Mouse (Mus musculus) G1E (cell line): Measurements from ENCODE around the gene Gm28308. TPM values are rescaled to one million over a fixed set of nuclear protein-coding genes. Genes with fewer than 3 reads are reported as not detected.

Experiments used
- ATAC-seq: 2 replicates; pipeline ENCODE4 v1.8.0; 2016; ENCODE audit warnings: mild to moderate bottlenecking; ENCODE audit not compliant: insufficient number of reproducible peaks, poor library complexity, low FRiP score, severe bottlenecking; ENCODE audit errors: extremely low read depth
- DNase-seq: peaks from one replicate; pipeline ENCODE4 v3.0.0; 2012; ENCODE audit warnings: low spot score
- H3K27me3 ChIP-seq: 2 replicates; pipeline ENCODE4 v1.6.1; 2012; ENCODE audit warnings: mild to moderate bottlenecking, low read length, inconsistent platforms; ENCODE audit not compliant: insufficient read depth
- H3K36me3 ChIP-seq: replicated peaks from 2 replicates; pipeline ENCODE3; 2012; ENCODE audit warnings: mild to moderate bottlenecking, inconsistent platforms
- H3K4me1 ChIP-seq: 2 replicates; pipeline ENCODE4 v1.6.1; 2012; ENCODE audit warnings: low read depth, low read length, inconsistent platforms, mixed read lengths; ENCODE audit not compliant: insufficient read depth
- H3K4me3 ChIP-seq: 2 replicates; pipeline ENCODE4 v1.5.1; 2012; ENCODE audit warnings: low read depth, mild to moderate bottlenecking, inconsistent platforms, low read length, moderate library complexity, mixed read lengths
- H3K9me3 ChIP-seq: replicated peaks from 2 replicates; pipeline ENCODE4 v1.6.1; 2012; ENCODE audit warnings: inconsistent platforms
- CTCF ChIP-seq: IDR thresholded peaks from 2 replicates; pipeline ENCODE4 v1.5.1; 2012; ENCODE audit warnings: low read depth, low read length, inconsistent platforms, mixed read lengths
- GATA1 ChIP-seq: IDR thresholded peaks from 2 replicates; pipeline ENCODE4 v1.6.1; 2012; ENCODE audit warnings: borderline replicate concordance, low read length, inconsistent platforms, mixed read lengths
- GATA2 ChIP-seq: IDR thresholded peaks from 2 replicates; pipeline ENCODE4 v1.6.1; 2012; ENCODE audit warnings: low read depth, low read length, inconsistent platforms, borderline replicate concordance
- POLR2AphosphoS5 ChIP-seq: IDR thresholded peaks from 2 replicates; pipeline ENCODE4 v1.6.1; 2012; ENCODE audit warnings: low read depth, low read length, inconsistent platforms; ENCODE audit not compliant: insufficient replicate concordance
- TAL1 ChIP-seq: conservative IDR thresholded peaks from 2 replicates; pipeline ENCODE4 v1.6.1; 2012; ENCODE audit warnings: low read depth, low read length, inconsistent platforms, mixed read lengths
- polyA plus RNA-seq: library from polyadenylated mRNA; stranded (reverse); fragments of >175 nt; gene quantifications from 2 replicates; pipeline ENCODE4 v1.2.3, GENCODE M21; 2012
- total RNA-seq, 2 experiments: library from RNA; stranded (forward) in 1 of 2; stranded (reverse) in 1 of 2; fragments of 200-1000 nt in 1 of 2; fragments of >200 nt in 1 of 2; fragmentation: Nextera tagmentation in 1 of 2; gene quantifications; 2 replicates each; pipeline ENCODE4 v1.2.3; 2014 to 2017

Gene Gm28308
- total and polyA plus RNA-seq, 3 experiments = not detected

DNA sequence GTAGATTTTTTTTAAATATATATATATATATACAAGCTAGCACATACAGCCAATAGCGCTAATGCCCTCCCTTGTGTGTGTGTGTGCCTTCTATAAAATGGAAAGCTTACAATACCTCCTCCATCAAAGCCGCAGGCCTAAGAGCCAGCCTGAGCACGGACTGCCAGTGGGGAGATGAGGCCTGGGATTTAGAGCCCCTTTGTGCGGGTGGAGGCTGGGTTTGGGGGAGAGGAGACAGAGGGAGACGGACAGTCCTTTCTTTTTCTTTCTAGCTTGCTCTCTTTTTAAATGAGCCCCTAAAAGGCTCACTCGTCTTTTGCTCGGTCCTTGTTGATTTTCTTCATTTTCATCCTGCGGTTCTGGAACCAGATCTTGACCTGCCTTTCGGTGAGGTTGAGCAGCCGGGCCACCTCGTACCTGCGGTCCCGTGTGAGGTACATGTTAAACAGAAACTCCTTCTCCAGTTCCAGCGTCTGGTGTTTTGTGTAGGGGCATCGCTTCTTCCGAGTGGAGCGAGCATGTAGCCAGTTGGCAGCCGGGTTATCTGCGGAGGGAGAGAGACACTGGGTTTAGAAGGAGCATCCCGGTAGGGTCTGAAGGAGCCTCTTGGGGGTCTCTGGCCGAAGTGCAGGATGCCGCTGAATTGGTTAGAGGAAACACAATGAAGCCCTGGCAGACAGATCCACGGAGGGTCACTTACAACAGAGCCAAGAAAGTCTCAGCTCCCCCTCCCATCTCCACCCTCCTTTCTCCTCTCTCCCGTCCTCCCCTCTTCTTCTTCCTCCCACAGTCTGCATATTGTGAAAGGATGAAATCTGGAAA, 11.0 kb upstream of the Gm28308 start:
- Histone ChIP-seq H3K4me3 (no peak overlapping the region), H3K36me3 (no peaks in the 10 kb centered on the region), H3K4me1 (peaks cover 10% of the 10 kb centered on the region), H3K9me3 (no peaks in the 10 kb centered on the region), H3K27me3 (peaks cover 59% of the 10 kb centered on the region)
- no peak for TF ChIP-seq GATA1
- no peak for TF ChIP-seq POLR2AphosphoS5
- no peak for TF ChIP-seq GATA2
- TF ChIP-seq CTCF = no peak
- ATAC-seq (no peak), DNase-seq (no peak)

- H3K9me3 ChIP-seq = no peaks in the 10 kb centered on the region
- H3K4me3 ChIP-seq = no peak overlapping the region
- H3K27me3 ChIP-seq = peaks cover 53% of the 10 kb centered on the region
- TF ChIP-seq GATA2 = no peak
- no peak for TF ChIP-seq GATA1
- TF ChIP-seq POLR2AphosphoS5 = no peak
- no peak for TF ChIP-seq CTCF
- TF ChIP-seq TAL1 = no peak
- no peaks in the 10 kb centered on the region for H3K36me3 ChIP-seq
- peaks cover 10% of the 10 kb centered on the region for H3K4me1 ChIP-seq
- ATAC-seq = no peak
- no peak for DNase-seq
Observed at GRCm38 (mm10) chr6:52222729-52223128, 9.6 kb upstream of the Gm28308 start.

- Histone ChIP-seq H3K4me1 (peaks cover 10% of the 10 kb centered on the region), H3K36me3 (no peaks in the 10 kb centered on the region), H3K9me3 (peaks cover 5% of the 10 kb centered on the region), H3K4me3 (peak overlapping the region; percentile 62; the same call in 1 of the 2 replicates), H3K27me3 (peaks cover 52% of the 10 kb centered on the region)
- ATAC-seq (no peak), DNase-seq (no peak)
- TF ChIP-seq TAL1 = no peak
- TF ChIP-seq POLR2AphosphoS5 = no peak
- TF ChIP-seq CTCF = no peak
- no peak for TF ChIP-seq GATA1
- no peak for TF ChIP-seq GATA2
Observed at GRCm38 (mm10) chr6:52221993-52222685, 9.0 kb upstream of the Gm28308 start.

- peaks cover 9% of the 10 kb centered on the region for H3K9me3 ChIP-seq
- H3K4me1 ChIP-seq = peaks cover 10% of the 10 kb centered on the region
- peak; percentile 39 for DNase-seq
- ATAC-seq = peak; percentile 60
- peak within 1 kb of the TSS; percentile 62; the same call in 1 of the 2 replicates for H3K4me3 ChIP-seq
- H3K27me3 ChIP-seq = peaks cover 51% of the 10 kb centered on the region
- no peaks in the 10 kb centered on the region for H3K36me3 ChIP-seq
- TF ChIP-seq GATA2 (no peak), GATA1 (no peak), POLR2AphosphoS5 (no peak), CTCF (peak; percentile 83)
Observed at GRCm38 (mm10) chr6:52221337-52221992, 8.3 kb upstream of the Gm28308 start, which contains the start of gene Hoxa7. TSS of gene Hoxa7 (minus strand) at chr6:52221854.

GRCm38 (mm10) chr6:52220865-52221310, 7.7 kb upstream of the Gm28308 start:
- Histone ChIP-seq H3K36me3 (no peaks in the 10 kb centered on the region), H3K4me1 (peaks cover 10% of the 10 kb centered on the region), H3K9me3 (peaks cover 9% of the 10 kb centered on the region), H3K27me3 (peaks cover 50% of the 10 kb centered on the region), H3K4me3 (no peak overlapping the region)
- ATAC-seq (no peak), DNase-seq (no peak)
- no peak for TF ChIP-seq POLR2AphosphoS5
- no peak for TF ChIP-seq CTCF
- no peak for TF ChIP-seq TAL1
- no peak for TF ChIP-seq GATA1
- TF ChIP-seq GATA2 = no peak
